Mouse (Mus musculus) forebrain, postnatal 0 days (tissue): Measurements from ENCODE around the gene Srcin1. TPM values are rescaled to one million over a fixed set of nuclear protein-coding genes. Genes with fewer than 3 reads are reported as not detected.
A peak's percentile ranks its signal among the peaks of the same experiment; 100 is the strongest.

Experiments
- ATAC-seq: fragments of 200-750 bp; cut with Nextera tagmentation; 2 replicates; pipeline ENCODE4 v1.8.0; 2017; ENCODE audit warnings: mild to moderate bottlenecking, moderate library complexity
- DNase-seq: peaks from one replicate; pipeline ENCODE4 v3.0.0-alpha.2; 2015
- H3K27ac ChIP-seq: fragments of 300-500 bp; sonication (generic); 2 replicates; pipeline ENCODE4 v1.5.1; 2014; ENCODE audit warnings: low read depth, mild to moderate bottlenecking, antibody characterized with exemption, low read length, moderate library complexity, mixed read lengths
- H3K27me3 ChIP-seq: fragments of 300-500 bp; sonication (generic); 2 replicates; pipeline ENCODE4 v1.6.1; 2014; ENCODE audit warnings: mild to moderate bottlenecking, low read length, mixed read lengths; ENCODE audit not compliant: insufficient read depth
- H3K36me3 ChIP-seq: fragments of 300-500 bp; sonication (generic); 2 replicates; pipeline ENCODE4 v1.6.1; 2014; ENCODE audit warnings: mild to moderate bottlenecking, moderate library complexity; ENCODE audit not compliant: insufficient read depth
- H3K4me1 ChIP-seq: fragments of 300-500 bp; sonication (generic); 2 replicates; pipeline ENCODE4 v1.6.1; 2014; ENCODE audit warnings: antibody characterized with exemption; ENCODE audit not compliant: insufficient read depth
- H3K4me2 ChIP-seq: fragments of 300-500 bp; sonication (generic); 2 replicates; pipeline ENCODE4 v1.6.1; 2014; ENCODE audit warnings: low read depth, mild to moderate bottlenecking, moderate library complexity
- H3K4me3 ChIP-seq: fragments of 300-500 bp; sonication (generic); 2 replicates; pipeline ENCODE4 v1.5.1; 2014; ENCODE audit warnings: low read depth, low read length, mixed read lengths
- H3K9ac ChIP-seq: fragments of 300-500 bp; sonication (generic); 2 replicates; pipeline ENCODE4 v1.6.1; 2014; ENCODE audit warnings: mild to moderate bottlenecking
- H3K9me3 ChIP-seq: fragments of 300-500 bp; sonication (generic); 2 replicates; pipeline ENCODE4 v1.6.1; 2016; ENCODE audit warnings: low read length
- CTCF ChIP-seq: sonication (generic); IDR thresholded peaks from 2 replicates; pipeline ENCODE4 v1.5.1; 2016; ENCODE audit warnings: antibody characterized with exemption, control low read depth, low read depth
- WGBS: fragments of 180-500 bp; shearing (Covaris S2); extraction: QIAGEN DNeasy Blood & Tissue Kit; methylation state at CpG from one replicate; pipeline ENCODE4 v1.1.7; 2014; 5-methylcytosine and 5-hydroxymethylcytosine counted together
- polyA plus RNA-seq: library from polyadenylated mRNA; unstranded; fragments of >200 nt; fragmentation: Nextera tagmentation; extraction: Ambion mirVana; gene quantifications from 2 replicates; pipeline ENCODE4 v1.2.1, GENCODE M21; 2015
- total RNA-seq: library from RNA; depleted of rRNA; stranded (reverse); fragments of >200 nt; gene quantifications from 2 replicates; pipeline ENCODE4 v1.2.3, GENCODE M21; 2014

Gene Srcin1
- total and polyA plus RNA-seq, 2 experiments from 2014 or later: 12.0 to 70.7 TPM

- Histone ChIP-seq H3K36me3 (peaks cover 14% of the 10 kb centered on the region), H3K9me3 (no peaks in the 10 kb centered on the region), H3K4me1 (peaks cover 5% of the 10 kb centered on the region), H3K4me3 (no peak overlapping the region), H3K4me2 (no peak overlapping the region), H3K9ac (no peak overlapping the region), H3K27ac (no peak overlapping the region), H3K27me3 (peaks cover 7% of the 10 kb centered on the region; the same call in 1 of the 2 replicates)
- DNase-seq: no peak
- WGBS: 58% methylated on average over 3 of the region's 3 CpGs
- no peak for ATAC-seq
- no peak for TF ChIP-seq CTCF
These were observed 35.9 kb downstream of the Srcin1 start for GRCm38 (mm10) chr11:97540136-97540535.

GRCm38 (mm10) chr11:97539622-97540021 lies 36.4 kb downstream of the Srcin1 start:
- Histone ChIP-seq H3K4me2 (no peak overlapping the region), H3K4me1 (peaks cover 5% of the 10 kb centered on the region), H3K4me3 (no peak overlapping the region), H3K27me3 (peaks cover 7% of the 10 kb centered on the region; the same call in 1 of the 2 replicates), H3K9ac (no peak overlapping the region), H3K36me3 (peaks cover 19% of the 10 kb centered on the region), H3K27ac (no peak overlapping the region), H3K9me3 (no peaks in the 10 kb centered on the region)
- DNase-seq (no peak), ATAC-seq (no peak)
- 46% methylated on average over 5 of the region's 5 CpGs for WGBS
- TF ChIP-seq CTCF: no peak

- DNase-seq (no peak), ATAC-seq (no peak)
- Histone ChIP-seq H3K4me1 (peaks cover 5% of the 10 kb centered on the region), H3K9ac (no peak overlapping the region), H3K27ac (no peak overlapping the region), H3K27me3 (peaks cover 7% of the 10 kb centered on the region; the same call in 1 of the 2 replicates), H3K9me3 (no peaks in the 10 kb centered on the region), H3K4me3 (no peak overlapping the region), H3K4me2 (no peak overlapping the region), H3K36me3 (peaks cover 27% of the 10 kb centered on the region)
- 20% methylated on average over 12 of the region's 12 CpGs for WGBS
- no peak for TF ChIP-seq CTCF
These were observed 38.4 kb downstream of the Srcin1 start for GRCm38 (mm10) chr11:97537580-97538089.

- peaks cover 7% of the 10 kb centered on the region; the same call in 1 of the 2 replicates for H3K27me3 ChIP-seq
- ATAC-seq (peak; percentile 62), DNase-seq (peak; percentile 61)
- TF ChIP-seq CTCF: peak; percentile 44
- H3K9me3 ChIP-seq: no peaks in the 10 kb centered on the region
- peak overlapping the region; percentile 14; the same call in 1 of the 2 replicates for H3K4me3 ChIP-seq
- no peak overlapping the region for H3K27ac ChIP-seq
- peak overlapping the region; percentile 44 for H3K4me2 ChIP-seq
- peak overlapping the region; percentile 40 for H3K9ac ChIP-seq
- WGBS: 10% methylated on average over 36 of the region's 36 CpGs
- H3K4me1 ChIP-seq: peaks cover 5% of the 10 kb centered on the region
- H3K36me3 ChIP-seq: peaks cover 28% of the 10 kb centered on the region
These were observed 39.0 kb downstream of the Srcin1 start for GRCm38 (mm10) chr11:97536835-97537579.

- DNase-seq (no peak), ATAC-seq (no peak)
- Histone ChIP-seq H3K4me3 (0 out of 2 replicates have a peak overlapping the region, but pooled peaks have one; percentile 14), H3K9ac (no peak overlapping the region; the same call in 1 of the 2 replicates), H3K4me1 (peaks cover 5% of the 10 kb centered on the region), H3K4me2 (peak overlapping the region; percentile 44), H3K27me3 (peaks cover 7% of the 10 kb centered on the region; the same call in 1 of the 2 replicates), H3K27ac (no peak overlapping the region), H3K9me3 (no peaks in the 10 kb centered on the region), H3K36me3 (peaks cover 26% of the 10 kb centered on the region)
- no peak for TF ChIP-seq CTCF
- whole genome bisulfite sequencing: 42% methylated on average over 35 of the region's 35 CpGs
These were observed 39.8 kb downstream of the Srcin1 start for GRCm38 (mm10) chr11:97536083-97536747.

GRCm38 (mm10) chr11:97535660-97536059 lies 40.3 kb downstream of the Srcin1 start:
- peaks cover 5% of the 10 kb centered on the region for H3K4me1 ChIP-seq
- H3K9me3 ChIP-seq: no peaks in the 10 kb centered on the region
- H3K27me3 ChIP-seq: peaks cover 7% of the 10 kb centered on the region; the same call in 1 of the 2 replicates
- H3K36me3 ChIP-seq: peaks cover 31% of the 10 kb centered on the region
- DNase-seq (no peak), ATAC-seq (no peak)
- 71% methylated on average over 5 of the region's 5 CpGs for WGBS
- no peak overlapping the region for H3K9ac ChIP-seq
- H3K4me3 ChIP-seq: no peak overlapping the region
- no peak for TF ChIP-seq CTCF
- no peak overlapping the region for H3K4me2 ChIP-seq
- no peak overlapping the region for H3K27ac ChIP-seq

- peak overlapping the region; percentile 10; the same call in 1 of the 2 replicates for H3K9ac ChIP-seq
- H3K27me3 ChIP-seq: peaks cover 7% of the 10 kb centered on the region; the same call in 1 of the 2 replicates
- TF ChIP-seq CTCF: no peak
- H3K36me3 ChIP-seq: peaks cover 32% of the 10 kb centered on the region
- no peak overlapping the region for H3K4me3 ChIP-seq
- H3K4me1 ChIP-seq: peaks cover 5% of the 10 kb centered on the region
- H3K27ac ChIP-seq: no peak overlapping the region
- WGBS: 53% methylated on average over 5 of the region's 5 CpGs
- DNase-seq (peak; percentile 48), ATAC-seq (no peak)
- no peaks in the 10 kb centered on the region for H3K9me3 ChIP-seq
- H3K4me2 ChIP-seq: no peak overlapping the region
These were observed 40.7 kb downstream of the Srcin1 start for GRCm38 (mm10) chr11:97535308-97535630.
